Mouse (Mus musculus) myocyte (in vitro differentiated cells): Measurements from ENCODE around the gene Gm28036. TPM values are rescaled to one million over a fixed set of nuclear protein-coding genes. Genes with fewer than 3 reads are reported as not detected.
A peak's percentile ranks its signal among the peaks of the same experiment; 100 is the strongest.

Experiments
- H3K27me3 ChIP-seq: one replicate; pipeline ENCODE4 v1.6.1; 2011; ENCODE audit not compliant: control insufficient read depth, insufficient read depth, insufficient read length
- H3K36me3 ChIP-seq: one replicate; pipeline ENCODE4 v1.6.1; 2011; ENCODE audit not compliant: control insufficient read depth, insufficient read depth
- H3K4me2 ChIP-seq: one replicate; pipeline ENCODE4 v1.6.1; 2011; ENCODE audit warnings: low read depth, control low read depth
- H3K4me3 ChIP-seq: one replicate; pipeline ENCODE4 v1.5.1; 2011; ENCODE audit warnings: mild to moderate bottlenecking, control low read depth, moderate library complexity
- H3K79me2 ChIP-seq: one replicate; pipeline ENCODE4 v1.6.1; 2011; ENCODE audit not compliant: control insufficient read depth, insufficient read depth
- H3ac ChIP-seq: one replicate; pipeline ENCODE4 v1.6.1; 2011; ENCODE audit not compliant: control insufficient read depth, insufficient read length
- CEBPB ChIP-seq: IDR thresholded peaks from 2 replicates; pipeline ENCODE4 v1.6.1; 2011; ENCODE audit warnings: mild to moderate bottlenecking, moderate library complexity; ENCODE audit not compliant: poor library complexity, insufficient read depth, severe bottlenecking
- E2F4 ChIP-seq: IDR thresholded peaks from one replicate; pipeline ENCODE4 v1.6.1; 2011; ENCODE audit warnings: mild to moderate bottlenecking, control low read depth, moderate library complexity; ENCODE audit not compliant: insufficient read depth
- MAX ChIP-seq: IDR thresholded peaks from one replicate; pipeline ENCODE4 v1.6.1; 2011; ENCODE audit warnings: low read depth, mild to moderate bottlenecking, control low read depth
- MYOD1 ChIP-seq, 3 experiments: IDR thresholded peaks; one replicate each; pipeline ENCODE4 v1.6.1; 2011; ENCODE audit warnings: control low read depth in 2 of 3, low read depth in 2 of 3, mild to moderate bottlenecking in 2 of 3, moderate library complexity in 1 of 3; ENCODE audit not compliant: insufficient read length in 2 of 3, control insufficient read depth in 1 of 3
- MYOG ChIP-seq, 3 experiments: IDR thresholded peaks; one replicate each; pipeline ENCODE4 v1.6.1; 2011; ENCODE audit warnings: control low read depth in 2 of 3, low read depth in 2 of 3, mild to moderate bottlenecking in 2 of 3; ENCODE audit not compliant: insufficient read length in 2 of 3, control insufficient read depth in 1 of 3, insufficient read depth in 1 of 3
- POLR2A ChIP-seq: IDR thresholded peaks from one replicate; pipeline ENCODE4 v1.6.1; 2011; ENCODE audit warnings: low read depth, mild to moderate bottlenecking, control low read depth, moderate library complexity; ENCODE audit not compliant: insufficient read length
- POLR2AphosphoS2 ChIP-seq: IDR thresholded peaks from one replicate; pipeline ENCODE4 v1.6.1; 2011; ENCODE audit warnings: low read depth, control low read depth; ENCODE audit not compliant: insufficient read length
- REST ChIP-seq: IDR thresholded peaks from one replicate; pipeline ENCODE4 v1.6.1; 2011; ENCODE audit warnings: mild to moderate bottlenecking, control low read depth, moderate library complexity; ENCODE audit not compliant: insufficient read depth, insufficient read length
- SRF ChIP-seq: IDR thresholded peaks from one replicate; pipeline ENCODE4 v1.6.1; 2011; ENCODE audit warnings: low read depth; ENCODE audit not compliant: control insufficient read depth, insufficient read length
- TCF12 ChIP-seq: IDR thresholded peaks from one replicate; pipeline ENCODE4 v1.6.1; 2011; ENCODE audit warnings: mild to moderate bottlenecking, control low read depth; ENCODE audit not compliant: poor library complexity, insufficient read depth, severe bottlenecking
- TCF3 ChIP-seq: IDR thresholded peaks from one replicate; pipeline ENCODE4 v1.6.1; 2011; ENCODE audit warnings: low read depth, control low read depth; ENCODE audit not compliant: insufficient read length
- USF1 ChIP-seq: IDR thresholded peaks from one replicate; pipeline ENCODE4 v1.6.1; 2011; ENCODE audit warnings: low read depth, mild to moderate bottlenecking, control low read depth, moderate library complexity
- polyA plus RNA-seq: library from polyadenylated mRNA; unstranded; fragments of >200 nt; fragmentation: generic; extraction: Trizol; gene quantifications from one replicate; pipeline ENCODE4 v1.2.1, GENCODE M21; 2012; ENCODE audit warnings: missing spikeins

Gene Gm28036
- polyA plus RNA-seq, 1 experiment, result 10.0 TPM

DNA sequence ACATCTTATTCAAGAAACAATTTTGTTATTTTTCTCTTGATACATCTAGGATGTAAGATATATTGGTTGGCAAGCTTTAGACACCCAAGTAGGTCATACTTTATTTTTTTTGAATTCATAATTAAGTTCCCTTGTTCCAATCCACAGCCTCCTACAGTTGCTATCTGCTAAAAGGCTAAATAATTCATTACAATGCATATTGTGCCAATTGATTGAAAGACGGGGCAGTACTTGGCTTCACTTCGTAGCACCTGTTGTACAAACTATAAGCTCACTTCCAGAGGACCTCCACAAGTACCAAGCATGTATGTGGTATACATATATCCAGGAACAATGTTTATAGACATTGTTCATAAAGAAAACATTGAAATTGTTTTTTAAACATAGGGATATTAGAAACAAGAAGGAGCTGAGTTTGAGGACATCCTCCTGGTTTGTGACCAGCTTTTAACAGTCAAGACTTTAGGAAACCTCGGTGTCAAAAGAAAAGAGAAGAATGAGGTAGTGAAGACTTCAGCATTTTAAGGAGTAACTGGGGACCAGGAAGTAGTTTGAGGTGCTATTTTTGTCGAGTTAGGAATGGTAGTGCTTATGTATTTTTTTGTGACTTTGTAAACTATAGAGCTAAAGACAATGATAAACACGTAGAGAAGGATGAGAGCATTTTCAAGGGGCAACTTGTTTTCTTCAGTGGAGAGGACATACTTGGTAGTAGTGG lies 19.5 kb upstream of the Gm28036 start:
- H3K79me2 ChIP-seq, result peaks cover 30% of the 10 kb centered on the region
- no peak overlapping the region for H3K4me3 ChIP-seq
- no peaks in the 10 kb centered on the region for H3K27me3 ChIP-seq
- TF ChIP-seq CEBPB, result no peak
- TF ChIP-seq POLR2AphosphoS2, result peak; percentile 63
- no peak overlapping the region for H3ac ChIP-seq
- H3K4me2 ChIP-seq, result no peak overlapping the region
- H3K36me3 ChIP-seq, result peaks cover 58% of the 10 kb centered on the region

DNA sequence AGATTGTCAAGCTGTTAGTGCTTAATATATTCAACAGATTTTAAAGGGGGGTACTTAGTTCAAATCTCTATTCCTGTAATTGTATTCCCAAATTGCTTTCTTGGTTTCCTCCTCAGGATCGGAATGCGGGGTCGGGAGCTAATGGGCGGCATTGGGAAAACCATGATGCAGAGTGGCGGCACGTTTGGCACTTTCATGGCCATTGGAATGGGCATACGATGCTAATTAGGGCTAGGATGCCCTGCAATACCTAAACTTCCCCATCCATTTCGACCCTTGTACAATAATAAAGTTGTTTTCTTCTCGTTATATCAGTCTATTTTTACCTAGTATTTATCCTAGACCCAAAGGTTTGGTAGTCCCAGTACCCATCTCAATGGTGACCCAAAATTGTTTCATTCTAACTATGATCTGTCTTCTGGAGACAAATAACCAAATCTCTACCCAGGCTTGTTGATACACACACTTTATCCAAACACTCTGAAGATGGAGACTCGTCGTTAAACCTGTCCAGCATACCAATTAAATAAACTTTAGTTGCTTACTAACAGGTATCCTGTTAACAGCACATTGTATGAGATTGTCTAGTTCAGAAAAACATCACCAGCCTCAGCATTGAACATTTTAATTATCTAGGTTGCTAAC lies 18.7 kb upstream of the Gm28036 start:
- Histone ChIP-seq H3K79me2 (peaks cover 22% of the 10 kb centered on the region), H3K4me3 (peak overlapping the region; percentile 76), H3ac (no peak overlapping the region), H3K27me3 (no peaks in the 10 kb centered on the region), H3K36me3 (peaks cover 49% of the 10 kb centered on the region), H3K4me2 (peak overlapping the region; percentile 68)
- TF ChIP-seq USF1 (no peak), CEBPB (no peak), TCF12 (no peak), REST (no peak), POLR2AphosphoS2 (peak; percentile 69), MAX (no peak), MYOG (IDR thresholded peaks at IDR 0.05; ENCODE audit: control insufficient read depth in 1 of 3, insufficient read depth in 1 of 3, insufficient read length in 2 of 3, low read depth in 2 of 3) (no peak), MYOD1 (IDR thresholded peaks at IDR 0.05; ENCODE audit: control insufficient read depth in 1 of 3, insufficient read length in 2 of 3, low read depth in 2 of 3) (no peak)

DNA sequence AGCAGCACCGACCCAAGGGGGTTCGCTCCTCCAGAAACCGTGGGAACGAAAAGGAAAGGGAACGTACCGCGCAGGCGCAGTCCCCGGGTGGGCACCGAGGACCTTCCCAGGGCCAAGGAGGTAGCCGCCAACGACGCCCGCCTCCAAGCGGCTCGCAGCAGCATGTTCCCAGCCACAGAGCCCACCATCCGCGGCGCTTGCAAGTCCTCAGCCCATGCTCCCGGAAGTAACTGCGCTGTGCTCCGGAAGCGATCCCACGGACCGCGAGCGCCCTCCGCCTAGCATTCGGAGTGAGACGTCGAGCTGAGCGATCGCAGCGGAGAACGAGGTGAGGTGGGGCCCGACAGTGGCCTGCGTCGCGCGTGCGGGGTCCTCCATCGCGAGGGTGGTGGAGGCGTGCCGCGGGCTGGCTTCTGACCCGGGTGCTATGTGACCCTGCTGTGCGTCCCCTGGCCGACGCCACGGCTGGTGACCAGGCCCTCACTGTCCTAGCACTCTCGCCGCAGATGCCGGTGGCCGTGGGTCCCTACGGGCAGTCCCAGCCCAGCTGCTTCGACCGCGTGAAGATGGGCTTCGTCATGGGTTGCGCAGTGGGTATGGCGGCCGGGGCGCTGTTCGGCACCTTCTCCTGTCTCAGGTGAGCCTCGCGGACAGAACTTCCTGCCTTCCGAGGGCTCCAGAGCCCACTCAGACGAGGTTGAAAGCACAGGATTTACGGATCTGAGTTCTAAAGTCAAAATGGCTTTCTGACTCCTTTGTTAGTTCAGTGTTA lies 17.2 kb upstream of the Gm28036 start, which contains the start of the genes Romo1 and Nfs1:
Romo1 (plus strand) TSS at position 87 of the 772 bp plus-strand sequence.
Nfs1 (minus strand) TSS at position 234 of the 772 bp plus-strand sequence.
- TF ChIP-seq MAX, result no peak
- TF ChIP-seq MYOG (IDR thresholded peaks at IDR 0.05; ENCODE audit: control insufficient read depth in 1 of 3, insufficient read depth in 1 of 3, insufficient read length in 2 of 3, low read depth in 2 of 3), result peak in 2 of 3 experiments; percentile 27 to 60
- TF ChIP-seq POLR2A, result peak; percentile 94
- TF ChIP-seq SRF, result peak; percentile 61
- TF ChIP-seq POLR2AphosphoS2, result peak; percentile 96
- TF ChIP-seq MYOD1 (IDR thresholded peaks at IDR 0.05; ENCODE audit: control insufficient read depth in 1 of 3, insufficient read length in 2 of 3, low read depth in 2 of 3), result peak in 2 of 3 experiments; percentile 10 to 27
- Histone ChIP-seq H3K4me2 (peak within 1 kb of the TSS; percentile 74), H3K36me3 (peaks cover 43% of the 10 kb centered on the region), H3K4me3 (peak within 1 kb of the TSS; percentile 76), H3K79me2 (peaks cover 16% of the 10 kb centered on the region), H3ac (peak within 1 kb of the TSS; percentile 57), H3K27me3 (no peaks in the 10 kb centered on the region)

DNA sequence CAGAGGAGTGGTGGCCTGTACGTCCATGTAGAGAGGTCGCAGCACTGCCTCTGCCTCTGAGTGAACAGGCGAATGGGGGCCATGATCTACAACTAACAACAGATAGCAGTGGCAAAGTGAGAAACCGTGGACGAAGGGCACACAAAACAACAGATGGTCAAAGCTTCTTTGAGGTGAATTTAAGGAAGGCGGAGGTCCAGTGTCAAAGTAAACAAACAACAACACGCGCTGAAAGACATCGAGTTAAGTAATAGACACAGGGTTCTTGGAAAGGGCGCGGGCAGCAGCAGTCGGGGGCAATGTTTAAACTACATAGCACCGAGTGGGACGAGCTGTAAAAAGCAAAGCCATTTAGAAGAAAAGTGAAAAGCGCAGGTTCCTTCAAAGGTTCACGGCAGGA lies 16.5 kb upstream of the Gm28036 start:
- Histone ChIP-seq H3K79me2 (peaks cover 16% of the 10 kb centered on the region), H3K4me3 (peak overlapping the region; percentile 76), H3K27me3 (no peaks in the 10 kb centered on the region), H3ac (peak overlapping the region; percentile 57), H3K36me3 (peaks cover 37% of the 10 kb centered on the region), H3K4me2 (peak overlapping the region; percentile 74)
- TF ChIP-seq MAX (no peak), MYOD1 (IDR thresholded peaks at IDR 0.05; ENCODE audit: control insufficient read depth in 1 of 3, insufficient read length in 2 of 3, low read depth in 2 of 3) (no peak), TCF3 (no peak), POLR2A (no peak), SRF (no peak)

DNA sequence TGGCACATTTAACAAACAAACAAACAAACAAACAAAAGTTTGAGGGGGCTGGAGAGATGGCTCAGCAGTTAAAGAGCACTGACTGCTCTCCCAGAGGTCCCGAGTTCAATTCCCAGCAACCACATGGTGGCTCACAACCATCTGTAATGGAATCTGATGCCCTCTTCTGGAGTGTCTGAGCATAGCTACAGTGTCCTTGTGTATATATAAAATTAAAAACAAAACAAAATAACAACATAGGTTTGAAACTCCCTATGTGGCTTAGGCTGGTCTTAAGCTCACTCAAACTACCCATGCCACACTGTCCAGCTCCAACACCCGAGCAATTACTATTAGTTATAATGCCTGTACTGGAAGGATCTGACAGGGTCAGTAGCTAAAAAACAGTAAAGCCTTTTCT lies 15.9 kb upstream of the Gm28036 start:
- H3K36me3 ChIP-seq, result peaks cover 31% of the 10 kb centered on the region
- no peaks in the 10 kb centered on the region for H3K27me3 ChIP-seq
- H3ac ChIP-seq, result no peak overlapping the region
- peak overlapping the region; percentile 74 for H3K4me2 ChIP-seq
- H3K4me3 ChIP-seq, result peak overlapping the region; percentile 76
- no peak for TF ChIP-seq CEBPB
- no peak for TF ChIP-seq TCF12
- TF ChIP-seq POLR2A, result no peak
- TF ChIP-seq SRF, result no peak
- no peak for TF ChIP-seq REST
- no peak for TF ChIP-seq TCF3
- TF ChIP-seq MYOD1 (IDR thresholded peaks at IDR 0.05; ENCODE audit: control insufficient read depth in 1 of 3, insufficient read length in 2 of 3, low read depth in 2 of 3), result no peak
- TF ChIP-seq USF1, result no peak
- no peak for TF ChIP-seq MAX
- TF ChIP-seq E2F4, result no peak
- H3K79me2 ChIP-seq, result peaks cover 16% of the 10 kb centered on the region
